Mouse (Mus musculus): ENCODE results near the gene Ccr1l1. TPM values are rescaled to one million over a fixed set of nuclear protein-coding genes. Genes with fewer than 3 reads are reported as not detected.

Ccr1l1 gene
- polyA plus RNA-seq, 1 experiment from 2014 or later, result not detected

- H3K9ac ChIP-seq, result no peak overlapping the region
Measured at GRCm38 (mm10) chr9:123956892-123957291, 21.3 kb downstream of the Ccr1l1 start.

GRCm38 (mm10) chr9:123953551-123953950 is 24.7 kb downstream of the Ccr1l1 start:
- Histone ChIP-seq H3K4me1 (ENCODE audit: insufficient read depth) (no peaks in the 10 kb centered on the region), H3K27ac (ENCODE audit: low read depth) (no peak overlapping the region), H3K4me2 (no peak overlapping the region), H3K9me3 (ENCODE audit: low read depth, low read length) (no peaks in the 10 kb centered on the region), H3K4me3 (ENCODE audit: low read depth, low read length) (no peak overlapping the region), H3K36me3 (ENCODE audit: insufficient read depth) (no peaks in the 10 kb centered on the region), H3K27me3 (ENCODE audit: insufficient read depth, low read length) (no peaks in the 10 kb centered on the region), H3K9ac (no peak overlapping the region)
- TF ChIP-seq CTCF (IDR thresholded peaks at IDR 0.05; ENCODE audit: low read depth), result no peak
- 67% methylated on average over 2 of the region's 2 CpGs for WGBS
- DNase-seq (no peak), ATAC-seq (ENCODE audit: insufficient read depth) (no peak)

More at GRCm38 (mm10) chr9:123956892-123957291, 21.3 kb downstream of the Ccr1l1 start:
- no peaks in the 10 kb centered on the region for H3K27me3 ChIP-seq (ENCODE audit: insufficient read depth, low read length)
- no peak overlapping the region for H3K4me2 ChIP-seq
- H3K4me1 ChIP-seq (ENCODE audit: insufficient read depth), result no peaks in the 10 kb centered on the region
- H3K9me3 ChIP-seq (ENCODE audit: low read depth, low read length), result no peaks in the 10 kb centered on the region
- DNase-seq (no peak), ATAC-seq (ENCODE audit: insufficient read depth) (no peak)
- 65% methylated on average over 1 of the region's 1 CpGs for WGBS
- no peak overlapping the region for H3K4me3 ChIP-seq (ENCODE audit: low read depth, low read length)
- H3K27ac ChIP-seq (ENCODE audit: low read depth), result no peak overlapping the region
- no peak for TF ChIP-seq CTCF (IDR thresholded peaks at IDR 0.05; ENCODE audit: low read depth)
- no peaks in the 10 kb centered on the region for H3K36me3 ChIP-seq (ENCODE audit: insufficient read depth)

GRCm38 (mm10) chr9:123951176-123951575 is 27.0 kb downstream of the Ccr1l1 start:
- DNase-seq, result no peak
- H3K4me1 ChIP-seq (ENCODE audit: insufficient read depth), result no peaks in the 10 kb centered on the region
- no peaks in the 10 kb centered on the region for H3K36me3 ChIP-seq (ENCODE audit: insufficient read depth)
- no peak for ATAC-seq (ENCODE audit: insufficient read depth)
- no peaks in the 10 kb centered on the region for H3K9me3 ChIP-seq (ENCODE audit: low read depth, low read length)
- no peak overlapping the region for H3K4me2 ChIP-seq
- no peak overlapping the region for H3K4me3 ChIP-seq (ENCODE audit: low read depth, low read length)
- no peak for TF ChIP-seq CTCF (IDR thresholded peaks at IDR 0.05; ENCODE audit: low read depth)
- WGBS, result 90% methylated on average over 1 of the region's 1 CpGs
- no peak overlapping the region for H3K27ac ChIP-seq (ENCODE audit: low read depth)
- no peak overlapping the region for H3K9ac ChIP-seq
- H3K27me3 ChIP-seq (ENCODE audit: insufficient read depth, low read length), result no peaks in the 10 kb centered on the region

- no peak overlapping the region for H3K4me3 ChIP-seq (ENCODE audit: low read depth, low read length)
Measured at GRCm38 (mm10) chr9:123949432-123949831, 28.8 kb downstream of the Ccr1l1 start.

GRCm38 (mm10) chr9:123947815-123948214 is 30.4 kb downstream of the Ccr1l1 start:
- no peak for TF ChIP-seq CTCF (IDR thresholded peaks at IDR 0.05; ENCODE audit: low read depth)
- no peaks in the 10 kb centered on the region for H3K4me1 ChIP-seq (ENCODE audit: insufficient read depth)
- H3K36me3 ChIP-seq (ENCODE audit: insufficient read depth), result no peaks in the 10 kb centered on the region
- DNase-seq (no peak), ATAC-seq (ENCODE audit: insufficient read depth) (no peak)
- no peaks in the 10 kb centered on the region for H3K9me3 ChIP-seq (ENCODE audit: low read depth, low read length)
- 74% methylated on average over 1 of the region's 1 CpGs for WGBS
- no peaks in the 10 kb centered on the region for H3K27me3 ChIP-seq (ENCODE audit: insufficient read depth, low read length)
- H3K4me2 ChIP-seq, result no peak overlapping the region
- no peak overlapping the region for H3K4me3 ChIP-seq (ENCODE audit: low read depth, low read length)
- H3K27ac ChIP-seq (ENCODE audit: low read depth), result no peak overlapping the region
- no peak overlapping the region for H3K9ac ChIP-seq

More at GRCm38 (mm10) chr9:123949432-123949831, 28.8 kb downstream of the Ccr1l1 start:
- no peak for DNase-seq
- Histone ChIP-seq H3K27ac (ENCODE audit: low read depth) (no peak overlapping the region), H3K9ac (no peak overlapping the region), H3K4me2 (no peak overlapping the region), H3K27me3 (ENCODE audit: insufficient read depth, low read length) (no peaks in the 10 kb centered on the region), H3K36me3 (ENCODE audit: insufficient read depth) (no peaks in the 10 kb centered on the region), H3K9me3 (ENCODE audit: low read depth, low read length) (no peaks in the 10 kb centered on the region), H3K4me1 (ENCODE audit: insufficient read depth) (no peaks in the 10 kb centered on the region)
- 76% methylated on average over 2 of the region's 2 CpGs for WGBS
- TF ChIP-seq CTCF (IDR thresholded peaks at IDR 0.05; ENCODE audit: low read depth), result no peak
- no peak for ATAC-seq (ENCODE audit: insufficient read depth)

GRCm38 (mm10) chr9:123942025-123942424 is 36.2 kb downstream of the Ccr1l1 start:
- no peak for ATAC-seq (ENCODE audit: insufficient read depth)

GRCm38 (mm10) chr9:123941316-123941715 is 36.9 kb downstream of the Ccr1l1 start:
- 60% methylated on average over 2 of the region's 2 CpGs for whole genome bisulfite sequencing
- H3K9ac ChIP-seq, result no peak overlapping the region
- no peak overlapping the region for H3K27ac ChIP-seq (ENCODE audit: low read depth)
- ATAC-seq (ENCODE audit: insufficient read depth) (peak; percentile 52; the same call in 1 of the 2 replicates), DNase-seq (peak; percentile 67)
- no peak overlapping the region for H3K4me2 ChIP-seq
- H3K27me3 ChIP-seq (ENCODE audit: insufficient read depth, low read length), result no peaks in the 10 kb centered on the region
- no peak for TF ChIP-seq CTCF (IDR thresholded peaks at IDR 0.05; ENCODE audit: low read depth)
- H3K36me3 ChIP-seq (ENCODE audit: insufficient read depth), result no peaks in the 10 kb centered on the region
- H3K4me1 ChIP-seq (ENCODE audit: insufficient read depth), result no peaks in the 10 kb centered on the region
- no peak overlapping the region for H3K4me3 ChIP-seq (ENCODE audit: low read depth, low read length)
- no peaks in the 10 kb centered on the region for H3K9me3 ChIP-seq (ENCODE audit: low read depth, low read length)

More at GRCm38 (mm10) chr9:123942025-123942424, 36.2 kb downstream of the Ccr1l1 start:
- H3K4me1 ChIP-seq (ENCODE audit: insufficient read depth), result no peaks in the 10 kb centered on the region
- no peak overlapping the region for H3K4me2 ChIP-seq
- no peak for DNase-seq
- no peaks in the 10 kb centered on the region for H3K9me3 ChIP-seq (ENCODE audit: low read depth, low read length)
- no peak overlapping the region for H3K9ac ChIP-seq
- no peak overlapping the region for H3K27ac ChIP-seq (ENCODE audit: low read depth)
- no peaks in the 10 kb centered on the region for H3K36me3 ChIP-seq (ENCODE audit: insufficient read depth)
- no peaks in the 10 kb centered on the region for H3K27me3 ChIP-seq (ENCODE audit: insufficient read depth, low read length)
- WGBS, result 70% methylated on average over 3 of the region's 3 CpGs
- TF ChIP-seq CTCF (IDR thresholded peaks at IDR 0.05; ENCODE audit: low read depth), result no peak
- no peak overlapping the region for H3K4me3 ChIP-seq (ENCODE audit: low read depth, low read length)

- DNase-seq (no peak), ATAC-seq (ENCODE audit: insufficient read depth) (0 out of 2 replicates have a peak, but pooled peaks have one; percentile 17)
- Histone ChIP-seq H3K27me3 (ENCODE audit: insufficient read depth, low read length) (no peaks in the 10 kb centered on the region), H3K36me3 (ENCODE audit: insufficient read depth) (no peaks in the 10 kb centered on the region), H3K27ac (ENCODE audit: low read depth) (no peak overlapping the region), H3K9ac (no peak overlapping the region), H3K9me3 (ENCODE audit: low read depth, low read length) (no peaks in the 10 kb centered on the region), H3K4me2 (no peak overlapping the region), H3K4me3 (ENCODE audit: low read depth, low read length) (no peak overlapping the region), H3K4me1 (ENCODE audit: insufficient read depth) (no peaks in the 10 kb centered on the region)
- TF ChIP-seq CTCF (IDR thresholded peaks at IDR 0.05; ENCODE audit: low read depth), result no peak
Measured at GRCm38 (mm10) chr9:123940628-123941027, 37.6 kb downstream of the Ccr1l1 start.
